Mouse (Mus musculus) limb, embryonic 11.5 days (tissue): Measurements from ENCODE around the gene Krtcap2. TPM values are rescaled to one million over a fixed set of nuclear protein-coding genes. Genes with fewer than 3 reads are reported as not detected.
"Not testable (repeated sequence)": the region's sequence is repeated elsewhere in the genome, so short reads cannot be mapped to it uniquely, and the experiment has no call there.

Experiments used
- ATAC-seq: fragments of 200-750 bp; cut with Nextera tagmentation; 2 replicates; pipeline ENCODE4 v1.8.0; 2017; ENCODE audit warnings: low read depth; ENCODE audit not compliant: insufficient number of reproducible peaks, low FRiP score, low TSS enrichment
- DNase-seq: peaks from one replicate; pipeline ENCODE4 v3.0.0-alpha.2; 2015; ENCODE audit warnings: low spot score
- H3K27ac ChIP-seq: fragments of 300-500 bp; sonication (generic); replicated peaks from 2 replicates; pipeline ENCODE4 v1.5.1; 2014; ENCODE audit warnings: low read depth, mild to moderate bottlenecking, low read length
- H3K27me3 ChIP-seq: fragments of 300-500 bp; sonication (generic); 2 replicates; pipeline ENCODE4 v1.6.1; 2014; ENCODE audit warnings: mild to moderate bottlenecking, low read length, mixed read lengths; ENCODE audit not compliant: control insufficient read depth, insufficient read depth
- H3K36me3 ChIP-seq: fragments of 300-500 bp; sonication (generic); 2 replicates; pipeline ENCODE4 v1.6.1; 2014; ENCODE audit warnings: mild to moderate bottlenecking, low read length, moderate library complexity, mixed read lengths; ENCODE audit not compliant: control insufficient read depth, insufficient read depth
- H3K4me1 ChIP-seq: fragments of 300-500 bp; sonication (generic); 2 replicates; pipeline ENCODE4 v1.6.1; 2014; ENCODE audit warnings: low read length, mixed read lengths; ENCODE audit not compliant: control insufficient read depth, insufficient read depth
- H3K4me2 ChIP-seq: fragments of 300-500 bp; sonication (generic); 2 replicates; pipeline ENCODE4 v1.6.1; 2014; ENCODE audit warnings: low read depth, mild to moderate bottlenecking, moderate library complexity; ENCODE audit not compliant: severe bottlenecking
- H3K4me3 ChIP-seq: fragments of 300-500 bp; sonication (generic); 2 replicates; pipeline ENCODE4 v1.5.1; 2014; ENCODE audit warnings: low read depth, low read length
- H3K9ac ChIP-seq: fragments of 300-500 bp; sonication (generic); 2 replicates; pipeline ENCODE4 v1.6.1; 2014; ENCODE audit warnings: mild to moderate bottlenecking, low read length
- H3K9me3 ChIP-seq: fragments of 300-500 bp; sonication (generic); 2 replicates; pipeline ENCODE4 v1.6.1; 2016; ENCODE audit warnings: low read length; ENCODE audit not compliant: control insufficient read depth
- WGBS: fragments of 180-500 bp; shearing (Covaris S2); extraction: QIAGEN DNeasy Blood & Tissue Kit; methylation state at CpG from one replicate; pipeline ENCODE4 v1.1.7; 2014; 5-methylcytosine and 5-hydroxymethylcytosine counted together
- polyA plus RNA-seq: library from polyadenylated mRNA; unstranded; fragments of >200 nt; fragmentation: Nextera tagmentation; extraction: Ambion mirVana; gene quantifications from 2 replicates; pipeline ENCODE4 v1.2.1, GENCODE M21; 2014

The Krtcap2 gene
- polyA plus RNA-seq, 1 experiment from 2014 or later, result 295 TPM

- not testable (repeated sequence) for DNase-seq, H3K4me1 ChIP-seq, ATAC-seq, H3K9me3 ChIP-seq, H3K9ac ChIP-seq, H3K27me3 ChIP-seq, H3K36me3 ChIP-seq, H3K27ac ChIP-seq, H3K4me3 ChIP-seq, H3K4me2 ChIP-seq
- WGBS, result 74% methylated on average over 7 of the region's 7 CpGs
Measured at GRCm38 (mm10) chr3:89216407-89216806, 29.4 kb upstream of the Krtcap2 start.

GRCm38 (mm10) chr3:89218271-89218670 is 27.5 kb upstream of the Krtcap2 start:
- Histone ChIP-seq H3K4me3 (no peak overlapping the region), H3K4me1 (peaks cover 7% of the 10 kb centered on the region), H3K9me3 (no peaks in the 10 kb centered on the region), H3K27ac (no peak overlapping the region), H3K27me3 (no peaks in the 10 kb centered on the region), H3K4me2 (no peak overlapping the region), H3K36me3 (no peaks in the 10 kb centered on the region), H3K9ac (no peak overlapping the region)
- DNase-seq (no peak), ATAC-seq (no peak)
- 86% methylated on average over 1 of the region's 1 CpGs for WGBS

DNA sequence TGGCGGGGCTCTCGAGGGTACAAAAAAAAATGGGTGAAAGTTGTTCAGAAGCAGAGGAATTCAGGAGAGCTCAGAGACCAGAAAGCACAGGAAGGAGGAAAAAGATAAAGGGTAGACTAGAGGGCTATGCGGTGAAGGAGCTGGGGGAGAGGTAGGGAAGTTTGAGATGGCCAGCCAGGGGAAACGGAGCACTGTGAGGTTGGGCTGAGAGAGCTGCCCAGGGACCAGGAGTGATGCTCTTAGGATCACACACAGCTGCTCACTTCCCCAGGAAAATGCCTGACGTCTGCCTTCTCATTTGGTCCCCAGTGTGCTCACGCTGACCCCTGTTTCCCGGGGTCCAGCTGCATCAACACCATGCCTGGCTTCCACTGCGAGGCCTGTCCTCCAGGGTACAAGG is 26.2 kb upstream of the Krtcap2 start:
- H3K4me3 ChIP-seq, result no peak overlapping the region
- ATAC-seq (no peak), DNase-seq (no peak)
- no peaks in the 10 kb centered on the region for H3K27me3 ChIP-seq
- H3K9ac ChIP-seq, result 0 out of 2 replicates have a peak overlapping the region, but pooled peaks have one; percentile 22
- no peaks in the 10 kb centered on the region; the same call in 1 of the 2 replicates for H3K36me3 ChIP-seq
- H3K4me2 ChIP-seq, result no peak overlapping the region
- WGBS, result 37% methylated on average over 8 of the region's 8 CpGs
- no peaks in the 10 kb centered on the region for H3K9me3 ChIP-seq
- peaks cover 7% of the 10 kb centered on the region for H3K4me1 ChIP-seq
- H3K27ac ChIP-seq, result no peak overlapping the region

- Histone ChIP-seq H3K27me3 (no peaks in the 10 kb centered on the region), H3K9me3 (no peaks in the 10 kb centered on the region), H3K4me3 (no peak overlapping the region), H3K9ac (0 out of 2 replicates have a peak overlapping the region, but pooled peaks have one; percentile 2), H3K4me1 (peaks cover 10% of the 10 kb centered on the region), H3K4me2 (no peak overlapping the region), H3K36me3 (no peaks in the 10 kb centered on the region; the same call in 1 of the 2 replicates), H3K27ac (no peak overlapping the region)
- 45% methylated on average over 5 of the region's 5 CpGs for WGBS
- ATAC-seq (no peak), DNase-seq (no peak)
Measured at GRCm38 (mm10) chr3:89221167-89221566, 24.6 kb upstream of the Krtcap2 start.

DNA sequence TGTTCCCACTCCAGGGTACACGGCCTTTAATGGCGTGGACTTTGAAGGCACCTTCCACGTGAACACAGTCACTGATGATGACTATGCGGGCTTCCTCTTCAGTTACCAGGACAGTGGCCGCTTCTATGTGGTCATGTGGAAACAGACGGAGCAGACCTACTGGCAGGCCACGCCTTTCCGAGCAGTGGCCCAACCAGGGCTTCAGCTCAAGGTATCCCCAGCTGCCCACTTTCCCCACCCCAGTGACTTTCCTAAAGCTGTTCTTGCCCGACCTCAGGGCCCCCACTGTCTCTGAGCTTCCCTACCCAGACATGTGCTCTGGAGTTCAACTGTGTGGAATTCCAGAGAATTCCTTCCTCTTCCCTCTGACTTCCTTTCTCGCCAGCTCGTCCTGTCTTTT is 21.0 kb upstream of the Krtcap2 start:
- no peaks in the 10 kb centered on the region for H3K9me3 ChIP-seq
- no peaks in the 10 kb centered on the region for H3K27me3 ChIP-seq
- 84% methylated on average over 11 of the region's 11 CpGs for WGBS
- H3K4me3 ChIP-seq, result no peak overlapping the region
- ATAC-seq (no peak), DNase-seq (no peak)
- no peak overlapping the region for H3K4me2 ChIP-seq
- no peak overlapping the region for H3K27ac ChIP-seq
- peaks cover 24% of the 10 kb centered on the region for H3K4me1 ChIP-seq
- no peaks in the 10 kb centered on the region; the same call in 1 of the 2 replicates for H3K36me3 ChIP-seq
- H3K9ac ChIP-seq, result no peak overlapping the region

DNA sequence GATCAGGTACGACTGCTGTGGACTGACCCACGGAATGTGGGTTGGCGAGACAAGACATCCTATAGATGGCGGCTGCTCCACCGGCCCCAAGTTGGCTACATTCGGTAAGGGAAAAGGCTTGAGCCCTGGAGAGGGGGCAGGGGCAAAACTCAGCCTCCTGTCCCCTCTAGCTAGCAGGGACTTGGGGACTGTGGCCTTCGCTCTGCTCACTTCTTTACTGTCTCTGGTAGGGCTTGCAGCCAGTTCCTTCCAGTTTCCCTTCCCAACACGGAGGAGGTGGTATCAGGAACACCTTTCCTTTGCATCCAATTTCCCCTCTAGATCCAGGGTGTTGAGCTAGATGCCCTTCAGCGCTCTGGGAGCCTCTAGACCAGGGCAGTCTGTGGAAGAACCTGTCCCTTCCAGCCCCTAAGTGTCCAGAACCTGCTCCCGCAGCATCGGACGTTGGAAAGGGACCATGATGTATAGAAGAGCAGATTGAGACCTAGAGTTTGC is 20.4 kb upstream of the Krtcap2 start:
- H3K4me3 ChIP-seq, result peak overlapping the region; percentile 44; the same call in 1 of the 2 replicates
- 65% methylated on average over 12 of the region's 12 CpGs for WGBS
- H3K4me2 ChIP-seq, result peak overlapping the region; percentile 92; the same call in 1 of the 2 replicates
- no peaks in the 10 kb centered on the region; the same call in 1 of the 2 replicates for H3K36me3 ChIP-seq
- peak overlapping the region; percentile 27; the same call in 1 of the 2 replicates for H3K9ac ChIP-seq
- ATAC-seq (no peak), DNase-seq (no peak)
- H3K4me1 ChIP-seq, result peaks cover 24% of the 10 kb centered on the region
- 0 out of 2 replicates have a peak, but pooled peaks cover 2% of the 10 kb centered on the region for H3K27me3 ChIP-seq
- 0 out of 2 replicates have a peak overlapping the region, but pooled peaks have one; percentile 21 for H3K27ac ChIP-seq
- H3K9me3 ChIP-seq, result no peaks in the 10 kb centered on the region

DNA sequence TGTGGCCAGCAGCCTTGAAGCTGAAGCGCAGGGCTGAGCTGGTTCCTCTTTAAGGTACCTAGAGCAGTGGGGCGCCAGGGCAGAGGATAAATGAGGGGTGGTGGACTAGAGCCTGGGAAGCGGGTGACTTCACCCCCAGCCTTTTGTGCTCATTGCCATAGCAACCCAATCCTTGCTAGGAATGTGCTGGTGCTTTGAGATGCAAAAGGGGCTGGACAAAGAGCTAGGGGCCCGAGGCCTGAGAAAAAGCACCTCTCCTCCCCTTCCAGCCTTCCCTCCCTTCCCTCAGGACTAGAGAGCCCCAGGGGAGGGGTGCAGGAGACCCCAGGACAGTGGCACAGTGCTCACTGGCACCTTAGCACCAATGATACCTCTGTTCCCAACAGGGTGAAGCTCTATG is 19.8 kb upstream of the Krtcap2 start:
- no peaks in the 10 kb centered on the region for H3K9me3 ChIP-seq
- peak overlapping the region; percentile 92 for H3K4me2 ChIP-seq
- no peaks in the 10 kb centered on the region; the same call in 1 of the 2 replicates for H3K36me3 ChIP-seq
- no peak overlapping the region for H3K9ac ChIP-seq
- ATAC-seq, result no peak
- no peak overlapping the region for H3K27ac ChIP-seq
- DNase-seq, result peak; percentile 27
- peak overlapping the region; percentile 44 for H3K4me3 ChIP-seq
- WGBS, result 36% methylated on average over 4 of the region's 4 CpGs
- H3K27me3 ChIP-seq, result 0 out of 2 replicates have a peak, but pooled peaks cover 2% of the 10 kb centered on the region
- peaks cover 24% of the 10 kb centered on the region for H3K4me1 ChIP-seq

DNA sequence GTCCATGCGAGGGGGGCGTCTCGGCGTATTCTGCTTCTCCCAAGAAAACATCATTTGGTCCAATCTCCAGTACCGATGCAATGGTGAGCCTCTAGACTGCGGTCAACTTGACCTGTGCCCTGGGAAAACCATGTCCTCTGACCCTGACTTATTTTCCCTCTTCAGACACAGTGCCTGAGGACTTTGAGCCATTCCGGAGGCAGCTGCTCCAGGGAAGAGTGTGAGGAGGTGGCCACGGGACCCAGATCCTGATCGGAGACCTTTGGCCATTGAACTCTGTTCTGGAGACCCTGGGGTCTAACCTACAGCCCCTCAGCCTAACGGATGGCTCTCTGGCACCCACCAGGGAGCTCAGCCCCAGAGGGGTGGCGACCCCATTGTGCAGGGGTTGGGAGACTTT is 19.4 kb upstream of the Krtcap2 start:
- Histone ChIP-seq H3K27ac (no peak overlapping the region), H3K9me3 (no peaks in the 10 kb centered on the region), H3K27me3 (0 out of 2 replicates have a peak, but pooled peaks cover 2% of the 10 kb centered on the region), H3K9ac (peak overlapping the region; percentile 14; the same call in 1 of the 2 replicates), H3K4me1 (peaks cover 24% of the 10 kb centered on the region), H3K4me3 (peak overlapping the region; percentile 44), H3K4me2 (peak overlapping the region; percentile 92), H3K36me3 (no peaks in the 10 kb centered on the region; the same call in 1 of the 2 replicates)
- ATAC-seq (no peak), DNase-seq (no peak)
- WGBS, result 19% methylated on average over 11 of the region's 11 CpGs
